Mouse (Mus musculus) intestine, embryonic 16.5 days (tissue): Measurements from ENCODE around the gene Rbfox2. TPM values are rescaled to one million over a fixed set of nuclear protein-coding genes. Genes with fewer than 3 reads are reported as not detected.

Experiments
- ATAC-seq: fragments of 200-750 bp; cut with Nextera tagmentation; 2 replicates; pipeline ENCODE4 v1.8.0; 2017; ENCODE audit warnings: moderate TSS enrichment, moderate library complexity
- H3K27ac ChIP-seq: fragments of 300-500 bp; sonication (generic); 2 replicates; pipeline ENCODE4 v1.5.1; 2014; ENCODE audit warnings: mild to moderate bottlenecking, low read length
- H3K27me3 ChIP-seq: fragments of 300-500 bp; sonication (generic); replicated peaks from 2 replicates; pipeline ENCODE4 v1.6.1; 2014; ENCODE audit warnings: low read length, control low read depth, mixed read lengths; ENCODE audit not compliant: control insufficient read depth, insufficient read depth
- H3K36me3 ChIP-seq: fragments of 300-500 bp; sonication (generic); 2 replicates; pipeline ENCODE4 v1.6.1; 2014; ENCODE audit warnings: low read length, control low read depth; ENCODE audit not compliant: control insufficient read depth, insufficient read depth
- H3K4me1 ChIP-seq: fragments of 300-500 bp; sonication (generic); 2 replicates; pipeline ENCODE4 v1.6.1; 2014; ENCODE audit warnings: low read length, control low read depth, mixed read lengths; ENCODE audit not compliant: control insufficient read depth, insufficient read depth
- H3K4me2 ChIP-seq: fragments of 300-500 bp; sonication (generic); 2 replicates; pipeline ENCODE4 v1.6.1; 2014; ENCODE audit warnings: low read depth, low read length, control low read depth
- H3K4me3 ChIP-seq: fragments of 300-500 bp; sonication (generic); 2 replicates; pipeline ENCODE4 v1.5.1; 2014; ENCODE audit warnings: mild to moderate bottlenecking, low read length
- H3K9ac ChIP-seq: fragments of 300-500 bp; sonication (generic); 2 replicates; pipeline ENCODE4 v1.6.1; 2014; ENCODE audit warnings: low read depth, low read length
- H3K9me3 ChIP-seq: fragments of 300-500 bp; sonication (generic); 2 replicates; pipeline ENCODE4 v1.6.1; 2016; ENCODE audit warnings: low read length, control low read depth; ENCODE audit not compliant: control insufficient read depth
- WGBS: fragments of 180-500 bp; shearing (Covaris S2); extraction: QIAGEN DNeasy Blood & Tissue Kit; methylation state at CpG from one replicate; pipeline ENCODE4 v1.1.7; 2014; 5-methylcytosine and 5-hydroxymethylcytosine counted together
- polyA plus RNA-seq: library from polyadenylated mRNA; unstranded; fragments of >200 nt; fragmentation: Nextera tagmentation; extraction: Ambion mirVana; gene quantifications from 2 replicates; pipeline ENCODE4 v1.2.1, GENCODE M21; 2015

Rbfox2 gene
- polyA plus RNA-seq, 1 experiment from 2014 or later: 31.5 TPM

DNA sequence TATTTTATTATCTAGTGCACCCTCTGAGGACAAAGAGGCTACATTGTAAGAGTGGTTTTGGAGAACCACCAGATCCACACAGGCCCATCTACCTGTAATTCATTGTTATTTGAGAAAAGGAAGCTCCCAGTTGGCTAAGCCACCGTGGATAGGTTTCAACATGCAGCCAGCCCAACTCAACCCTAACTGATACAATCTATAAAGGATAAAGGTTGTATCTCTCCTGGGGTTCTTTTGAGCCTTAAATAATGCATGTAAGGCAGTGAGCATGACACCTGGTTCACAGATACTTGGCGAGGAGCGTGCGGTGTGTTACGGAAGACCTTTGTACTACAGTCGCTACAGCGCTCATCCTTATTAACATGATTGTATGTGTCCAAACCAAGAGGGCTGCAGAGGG lies 6.0 kb upstream of the Rbfox2 start:
- H3K9ac ChIP-seq: no peak overlapping the region

DNA sequence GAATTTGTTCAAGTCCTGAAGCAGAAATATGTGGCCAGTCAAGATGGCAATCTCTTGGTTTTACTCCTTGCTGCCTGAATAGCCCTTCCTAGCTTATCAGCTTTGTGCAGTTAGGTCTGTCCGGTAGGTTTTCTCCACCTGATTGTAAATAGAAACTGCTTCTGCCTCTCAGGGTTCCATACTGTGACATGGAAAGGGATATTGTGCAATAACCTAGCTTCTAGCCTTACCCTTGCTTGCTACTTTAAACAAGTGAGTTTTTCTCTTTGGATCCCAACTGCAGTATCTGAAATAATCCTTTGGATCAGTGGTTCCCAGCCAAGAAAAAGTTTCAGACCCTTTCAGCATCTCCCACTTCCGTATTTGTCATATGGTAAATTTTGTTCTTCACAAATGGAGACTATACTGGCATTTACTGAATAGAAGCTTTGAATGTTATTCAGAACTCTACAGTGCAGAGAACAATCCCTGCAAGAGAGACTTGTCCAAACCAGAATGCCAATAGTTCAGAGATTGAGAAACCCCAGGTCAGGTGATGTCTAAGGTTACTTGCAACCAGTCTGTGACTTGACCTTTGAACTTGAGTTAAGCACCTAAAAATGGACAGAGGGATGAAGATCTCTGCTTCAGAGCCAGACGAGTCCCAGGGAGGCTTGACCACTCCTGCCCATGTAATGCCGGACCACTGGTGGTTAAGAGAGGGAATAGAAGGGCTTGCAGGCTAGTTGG lies 1.1 kb upstream of the Rbfox2 start:
- WGBS: 68% methylated on average over 4 of the region's 4 CpGs
- Histone ChIP-seq H3K4me3 (no peak overlapping the region), H3K27ac (0 out of 2 replicates have a peak overlapping the region, but pooled peaks have one; percentile 8), H3K27me3 (no peaks in the 10 kb centered on the region), H3K4me2 (no peak overlapping the region), H3K36me3 (no peaks in the 10 kb centered on the region), H3K4me1 (peaks cover 25% of the 10 kb centered on the region), H3K9me3 (0 out of 2 replicates have a peak, but pooled peaks cover 3% of the 10 kb centered on the region), H3K9ac (no peak overlapping the region)
- ATAC-seq: no peak

More for the DNA sequence above, 6.0 kb upstream of the Rbfox2 start:
- WGBS: 91% methylated on average over 7 of the region's 7 CpGs
- Histone ChIP-seq H3K36me3 (no peaks in the 10 kb centered on the region), H3K9me3 (0 out of 2 replicates have a peak, but pooled peaks cover 3% of the 10 kb centered on the region), H3K27me3 (no peaks in the 10 kb centered on the region), H3K4me3 (no peak overlapping the region), H3K4me1 (peaks cover 3% of the 10 kb centered on the region), H3K4me2 (no peak overlapping the region), H3K27ac (no peak overlapping the region)
- no peak for ATAC-seq

- peak overlapping the region; percentile 95 for H3K4me3 ChIP-seq
- peaks cover 25% of the 10 kb centered on the region for H3K4me1 ChIP-seq
- H3K9me3 ChIP-seq: no peaks in the 10 kb centered on the region
- WGBS: under 1% methylated on average over 54 of the region's 54 CpGs
- peak; percentile 35 for ATAC-seq
- no peaks in the 10 kb centered on the region for H3K36me3 ChIP-seq
- H3K4me2 ChIP-seq: peak overlapping the region; percentile 90
- peak overlapping the region; percentile 98 for H3K9ac ChIP-seq
- H3K27ac ChIP-seq: peak overlapping the region; percentile 99
- no peaks in the 10 kb centered on the region for H3K27me3 ChIP-seq
These were observed 805 bp downstream of the Rbfox2 start for GRCm38 (mm10) chr15:77305852-77306546.

GRCm38 (mm10) chr15:77304960-77305359 lies 1.8 kb downstream of the Rbfox2 start:
- Histone ChIP-seq H3K4me3 (peak overlapping the region; percentile 95), H3K4me1 (peaks cover 25% of the 10 kb centered on the region), H3K4me2 (peak overlapping the region; percentile 90), H3K36me3 (no peaks in the 10 kb centered on the region), H3K9ac (peak overlapping the region; percentile 98), H3K27me3 (no peaks in the 10 kb centered on the region), H3K27ac (no peak overlapping the region), H3K9me3 (no peaks in the 10 kb centered on the region)
- ATAC-seq: no peak
- 9% methylated on average over 3 of the region's 3 CpGs for WGBS

DNA sequence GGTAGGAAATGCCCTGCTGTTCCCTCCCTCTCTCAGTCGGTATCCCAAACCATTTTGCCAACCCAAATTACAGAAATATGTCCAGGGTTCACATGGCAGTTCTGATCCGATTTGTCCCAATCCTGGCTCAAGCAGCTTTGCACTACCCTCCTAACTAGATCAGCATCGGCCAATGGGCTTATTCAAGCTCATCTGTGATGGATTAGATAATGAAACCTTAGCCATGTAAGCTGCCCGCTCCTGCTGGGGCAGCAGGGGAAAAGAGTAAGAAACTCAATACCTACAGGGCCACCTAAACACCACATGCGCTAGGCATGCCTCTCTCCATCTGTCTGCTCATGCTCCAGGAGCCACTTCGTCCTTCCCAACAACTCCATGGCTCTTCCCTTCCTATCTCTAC lies 5.7 kb downstream of the Rbfox2 start:
- Histone ChIP-seq H3K4me1 (peaks cover 24% of the 10 kb centered on the region), H3K4me2 (no peak overlapping the region), H3K4me3 (no peak overlapping the region), H3K27ac (no peak overlapping the region), H3K9me3 (no peaks in the 10 kb centered on the region), H3K27me3 (no peaks in the 10 kb centered on the region), H3K9ac (no peak overlapping the region), H3K36me3 (no peaks in the 10 kb centered on the region)
- 78% methylated on average over 6 of the region's 6 CpGs for WGBS
- no peak for ATAC-seq

- H3K27me3 ChIP-seq: no peaks in the 10 kb centered on the region
- no peak for ATAC-seq
- 68% methylated on average over 3 of the region's 3 CpGs for WGBS
These were observed 8.2 kb downstream of the Rbfox2 start for GRCm38 (mm10) chr15:77298564-77298963.

GRCm38 (mm10) chr15:77296635-77297034 lies 10.2 kb downstream of the Rbfox2 start:
- peak overlapping the region; percentile 23; the same call in 1 of the 2 replicates for H3K27ac ChIP-seq
- peaks cover 15% of the 10 kb centered on the region for H3K4me1 ChIP-seq

More at GRCm38 (mm10) chr15:77298564-77298963, 8.2 kb downstream of the Rbfox2 start:
- Histone ChIP-seq H3K36me3 (no peaks in the 10 kb centered on the region), H3K9ac (no peak overlapping the region), H3K4me2 (no peak overlapping the region), H3K4me1 (peaks cover 10% of the 10 kb centered on the region), H3K4me3 (no peak overlapping the region), H3K27ac (no peak overlapping the region), H3K9me3 (no peaks in the 10 kb centered on the region)

DNA sequence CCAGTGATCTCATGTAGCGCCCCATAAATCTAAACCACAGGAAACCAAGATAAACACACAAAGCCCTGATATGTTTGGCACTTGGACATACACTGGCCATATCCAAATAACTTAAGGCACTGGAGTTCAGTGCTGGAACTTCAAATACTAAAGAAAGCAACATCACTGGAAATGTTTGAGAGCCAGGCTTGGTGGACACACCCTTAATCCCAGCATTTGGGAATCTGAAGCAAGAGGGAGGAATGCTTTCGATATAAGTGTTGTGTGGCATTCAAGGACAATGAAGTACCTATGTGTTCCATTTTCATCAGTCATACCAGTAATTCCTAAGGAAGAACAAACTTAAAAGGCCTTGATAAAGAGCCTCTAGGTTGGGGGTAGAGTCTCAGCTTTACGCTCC lies 13.3 kb downstream of the Rbfox2 start:
- WGBS: 89% methylated on average over 3 of the region's 3 CpGs

More at GRCm38 (mm10) chr15:77296635-77297034, 10.2 kb downstream of the Rbfox2 start:
- Histone ChIP-seq H3K4me3 (no peak overlapping the region), H3K36me3 (no peaks in the 10 kb centered on the region), H3K4me2 (no peak overlapping the region), H3K27me3 (no peaks in the 10 kb centered on the region), H3K9ac (no peak overlapping the region), H3K9me3 (no peaks in the 10 kb centered on the region)
- WGBS: 80% methylated on average over 2 of the region's 2 CpGs
- ATAC-seq: no peak

GRCm38 (mm10) chr15:77292381-77292780 lies 14.4 kb downstream of the Rbfox2 start:
- Histone ChIP-seq H3K4me3 (no peak overlapping the region), H3K9ac (no peak overlapping the region), H3K27ac (no peak overlapping the region), H3K27me3 (no peaks in the 10 kb centered on the region), H3K9me3 (no peaks in the 10 kb centered on the region), H3K36me3 (no peaks in the 10 kb centered on the region), H3K4me2 (no peak overlapping the region), H3K4me1 (peaks cover 8% of the 10 kb centered on the region; the same call in 1 of the 2 replicates)
- ATAC-seq: no peak
- WGBS: 59% methylated on average over 6 of the region's 6 CpGs

More for the DNA sequence above, 13.3 kb downstream of the Rbfox2 start:
- H3K9ac ChIP-seq: no peak overlapping the region
- no peak overlapping the region for H3K4me3 ChIP-seq
- no peak for ATAC-seq
- no peaks in the 10 kb centered on the region for H3K36me3 ChIP-seq
- no peaks in the 10 kb centered on the region for H3K9me3 ChIP-seq
- H3K4me2 ChIP-seq: no peak overlapping the region
- peaks cover 13% of the 10 kb centered on the region for H3K4me1 ChIP-seq
- H3K27me3 ChIP-seq: no peaks in the 10 kb centered on the region
- H3K27ac ChIP-seq: no peak overlapping the region
